Mouse (Mus musculus) embryonic fibroblast, embryonic 13.5 days (primary cell): ENCODE measurements at regions not wholly inside any gene's neighbourhood (a gene's known extent, or its start where the extent isn't known, plus 50 kb on each side); places are given as distances from the start of the nearest gene placed in this dataset.

ENCODE experiments used
- H3K27ac ChIP-seq: 2 replicates; pipeline ENCODE4 v1.5.1; 2012; ENCODE audit warnings: low read length, control low read depth, inconsistent platforms; ENCODE audit not compliant: insufficient read depth
- H3K4me1 ChIP-seq: 2 replicates; pipeline ENCODE4 v1.6.1; 2011; ENCODE audit warnings: low read length; ENCODE audit not compliant: control insufficient read depth, insufficient read depth
- H3K4me3 ChIP-seq: 2 replicates; pipeline ENCODE4 v1.5.1; 2011; ENCODE audit warnings: mild to moderate bottlenecking, control low read depth, low read length; ENCODE audit not compliant: insufficient read depth
- CTCF ChIP-seq: IDR thresholded peaks from 2 replicates; pipeline ENCODE4 v1.5.1; 2011; ENCODE audit warnings: mild to moderate bottlenecking, control low read depth, low read length, moderate library complexity, borderline replicate concordance; ENCODE audit not compliant: insufficient read depth
- POLR2A ChIP-seq: IDR thresholded peaks from 2 replicates; pipeline ENCODE4 v1.6.1; 2011; ENCODE audit warnings: low read depth, mild to moderate bottlenecking, control low read depth, low read length, moderate library complexity

- no peak overlapping the region for H3K27ac ChIP-seq
- TF ChIP-seq CTCF: no peak
- TF ChIP-seq POLR2A: no peak
- no peaks in the 10 kb centered on the region; the same call in 1 of the 2 replicates for H3K4me1 ChIP-seq
- no peak overlapping the region for H3K4me3 ChIP-seq
Measured at GRCm38 (mm10) chr1:57080306-57080705, 101.9 kb upstream of the Satb2 start.

- TF ChIP-seq POLR2A (no peak), CTCF (no peak)
- H3K4me3 ChIP-seq: no peak overlapping the region
- H3K27ac ChIP-seq: no peak overlapping the region
- no peaks in the 10 kb centered on the region for H3K4me1 ChIP-seq
Measured at GRCm38 (mm10) chr1:57083134-57083533, 104.7 kb upstream of the Satb2 start.

- TF ChIP-seq POLR2A (no peak), CTCF (no peak)
- no peaks in the 10 kb centered on the region for H3K4me1 ChIP-seq
- no peak overlapping the region for H3K4me3 ChIP-seq
- H3K27ac ChIP-seq: no peak overlapping the region
Measured at GRCm38 (mm10) chr1:57083540-57084083, 105.2 kb upstream of the Satb2 start.

- no peak for TF ChIP-seq CTCF
- TF ChIP-seq POLR2A: no peak
- Histone ChIP-seq H3K27ac (no peak overlapping the region), H3K4me1 (peaks cover 9% of the 10 kb centered on the region; the same call in 1 of the 2 replicates), H3K4me3 (no peak overlapping the region)
Measured at GRCm38 (mm10) chr1:57095361-57096247, 117.2 kb upstream of the Satb2 start.

GRCm38 (mm10) chr1:57096248-57096600 is 117.8 kb upstream of the Satb2 start:
- TF ChIP-seq POLR2A (no peak), CTCF (no peak)
- no peak overlapping the region for H3K4me3 ChIP-seq
- no peak overlapping the region for H3K27ac ChIP-seq
- H3K4me1 ChIP-seq: peaks cover 9% of the 10 kb centered on the region; the same call in 1 of the 2 replicates

GRCm38 (mm10) chr1:57096740-57097139 is 118.3 kb upstream of the Satb2 start:
- Histone ChIP-seq H3K4me1 (peaks cover 9% of the 10 kb centered on the region; the same call in 1 of the 2 replicates), H3K4me3 (no peak overlapping the region), H3K27ac (no peak overlapping the region)
- no peak for TF ChIP-seq POLR2A
- no peak for TF ChIP-seq CTCF

GRCm38 (mm10) chr1:57100614-57101013 is 122.2 kb upstream of the Satb2 start:
- Histone ChIP-seq H3K27ac (no peak overlapping the region), H3K4me3 (no peak overlapping the region), H3K4me1 (peaks cover 8% of the 10 kb centered on the region; the same call in 1 of the 2 replicates)
- no peak for TF ChIP-seq POLR2A
- TF ChIP-seq CTCF: no peak

- TF ChIP-seq CTCF (no peak), POLR2A (no peak)
- Histone ChIP-seq H3K4me1 (no peaks in the 10 kb centered on the region), H3K4me3 (no peak overlapping the region), H3K27ac (no peak overlapping the region)
Measured at GRCm38 (mm10) chr1:57107308-57107707, 128.9 kb upstream of the Satb2 start.

GRCm38 (mm10) chr1:57120678-57121077 is 142.2 kb upstream of the Satb2 start:
- peaks cover 2% of the 10 kb centered on the region; the same call in 1 of the 2 replicates for H3K4me1 ChIP-seq
- H3K4me3 ChIP-seq: no peak overlapping the region
- TF ChIP-seq CTCF: no peak
- no peak for TF ChIP-seq POLR2A
- no peak overlapping the region for H3K27ac ChIP-seq

GRCm38 (mm10) chr1:57144181-57144580 is 165.7 kb upstream of the Satb2 start:
- TF ChIP-seq POLR2A (no peak), CTCF (no peak)
- Histone ChIP-seq H3K27ac (no peak overlapping the region), H3K4me3 (no peak overlapping the region), H3K4me1 (no peaks in the 10 kb centered on the region)
